Mouse (Mus musculus) stomach, postnatal 0 days (tissue): ENCODE data around the gene Gm45785.

Source experiments
- CTCF ChIP-seq: IDR thresholded peaks from 2 replicates; pipeline ENCODE4 v1.5.1; 2016; ENCODE audit warnings: antibody characterized with exemption, low read depth, mild to moderate bottlenecking, moderate library complexity
- EP300 ChIP-seq: optimal IDR thresholded peaks from 2 replicates; pipeline ENCODE3; 2016; ENCODE audit warnings: antibody characterized with exemption

DNA sequence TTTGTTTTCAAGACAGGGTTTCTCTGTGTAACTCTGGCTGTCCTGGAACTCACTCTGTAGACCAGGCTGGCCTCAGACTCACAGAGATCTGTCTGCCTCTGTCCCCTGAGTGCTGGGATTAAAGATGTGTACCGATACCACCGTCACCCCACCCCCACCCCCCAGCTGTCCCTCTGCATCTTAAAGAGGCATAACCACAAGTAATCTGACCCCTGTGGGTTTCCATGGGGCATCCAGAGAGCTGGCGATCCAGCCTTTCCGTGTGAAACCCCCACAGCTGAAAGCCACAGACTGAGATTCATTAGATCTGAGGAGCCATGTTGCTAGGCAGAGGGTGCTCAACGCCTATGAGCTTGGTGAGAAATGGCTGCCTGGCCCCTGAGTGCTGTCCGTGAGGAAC lies 3.9 kb upstream of the Gm45785 start:
- TF ChIP-seq CTCF: no peak
- no peak for TF ChIP-seq EP300
